Mouse (Mus musculus) adrenal gland, adult 18-20 months (tissue): ENCODE data around the gene Pdgfd. TPM values are rescaled to one million over a fixed set of nuclear protein-coding genes. Genes with fewer than 3 reads are reported as not detected.

Source experiments
- total RNA-seq, 2 experiments: library from RNA; stranded (reverse); gene quantifications; 1 replicate in 1 of 2; 2 replicates in 1 of 2; pipeline ENCODE4 v1.2.3; 2021

Gene Pdgfd
- total RNA-seq, 2 experiments from 2014 or later, result 21.6 to 47.8 TPM

Other genes starting within 250 kb of the Pdgfd start
- gene Ddi1, start 101.3 kb downstream of the Pdgfd start, total RNA-seq, result not detected